Mouse (Mus musculus) heart, adult 18-20 months (tissue): ENCODE measurements around the gene Zeb2. TPM values are rescaled to one million over a fixed set of nuclear protein-coding genes. Genes with fewer than 3 reads are reported as not detected.

Source experiments
- DNase-seq, 2 experiments: peaks; one replicate each; pipeline ENCODE4 v3.0.0; 2021 to 2022; ENCODE audit warnings: mixed read lengths in 1 of 2
- total RNA-seq, 2 experiments: library from RNA; stranded (reverse); gene quantifications; 2 replicates each; pipeline ENCODE4 v1.2.3; 2021

Zeb2 gene
- total RNA-seq, 2 experiments from 2014 or later, result 34.4 to 44.2 TPM

- DNase-seq, result no peak
Observed at GRCm38 (mm10) chr2:45096638-45097247, 20.5 kb downstream of the Zeb2 start.

- DNase-seq, result no peak
Observed at GRCm38 (mm10) chr2:45095825-45096224, 21.4 kb downstream of the Zeb2 start.

- DNase-seq, result no peak
Observed at GRCm38 (mm10) chr2:45094371-45094967, 22.7 kb downstream of the Zeb2 start.

GRCm38 (mm10) chr2:45093479-45093878 lies 23.7 kb downstream of the Zeb2 start:
- DNase-seq, result no peak

- no peak for DNase-seq
Observed at GRCm38 (mm10) chr2:45092654-45093053, 24.5 kb downstream of the Zeb2 start.

- no peak for DNase-seq
Observed at GRCm38 (mm10) chr2:45090529-45091297, 26.5 kb downstream of the Zeb2 start.

GRCm38 (mm10) chr2:45089251-45089530 lies 28.0 kb downstream of the Zeb2 start:
- DNase-seq, result no peak

GRCm38 (mm10) chr2:45088435-45089250 lies 28.6 kb downstream of the Zeb2 start:
- DNase-seq, result no peak

GRCm38 (mm10) chr2:45087208-45087607 lies 30.0 kb downstream of the Zeb2 start:
- no peak for DNase-seq

- DNase-seq, result no peak
Observed at GRCm38 (mm10) chr2:45085653-45086052, 31.5 kb downstream of the Zeb2 start.

- DNase-seq, result no peak
Observed at GRCm38 (mm10) chr2:45083042-45083441, 34.2 kb downstream of the Zeb2 start.

GRCm38 (mm10) chr2:45081559-45081958 lies 35.6 kb downstream of the Zeb2 start:
- DNase-seq, result no peak

GRCm38 (mm10) chr2:45077938-45078487 lies 39.2 kb downstream of the Zeb2 start:
- DNase-seq, result no peak

GRCm38 (mm10) chr2:45077383-45077782 lies 39.8 kb downstream of the Zeb2 start:
- no peak for DNase-seq

- no peak for DNase-seq
Observed at GRCm38 (mm10) chr2:45073025-45073424, 44.2 kb downstream of the Zeb2 start.

- DNase-seq, result no peak
Observed at GRCm38 (mm10) chr2:45071296-45071695, 45.9 kb downstream of the Zeb2 start.

GRCm38 (mm10) chr2:45070612-45071276 lies 46.5 kb downstream of the Zeb2 start:
- no peak for DNase-seq

- DNase-seq, result no peak
Observed at GRCm38 (mm10) chr2:45068792-45069550, 48.2 kb downstream of the Zeb2 start.

GRCm38 (mm10) chr2:45067116-45067515 lies 50.1 kb downstream of the Zeb2 start:
- no peak for DNase-seq

- DNase-seq, result no peak
Observed at GRCm38 (mm10) chr2:45063300-45063890, 53.8 kb downstream of the Zeb2 start.

GRCm38 (mm10) chr2:45062136-45062535 lies 55.1 kb downstream of the Zeb2 start:
- no peak for DNase-seq
